ENCODE assay signal across 20 mouse cellular contexts in genomic region chr3:127889570-127889969, GRCm38 (mm10). TPM values are rescaled to one million over a fixed set of nuclear protein-coding genes. Genes with fewer than 3 reads are reported as not detected.
DNase-seq lines count a peak whose midpoint lies in the region; ATAC-seq and TF ChIP-seq lines count a peak whose summit lies in the region.
"Had no signal": no experiment of that assay in that cellular context is flagged by ENCODE, and none has a peak within 500 bp of the region (broad histone marks: within the 10 kb centered on the region; RNA-seq: fewer than 3 reads in every experiment).

No protein-coding gene starts in this region.

- H3K9ac ChIP-seq in kidney, embryonic 15.5 days: no peak overlapping the region
- H3K9ac ChIP-seq in liver, postnatal 0 days (replicated peaks): no peak overlapping the region; the same call in 1 of the 2 replicates
- H3K9ac ChIP-seq: embryonic facial prominence, embryonic 15.5 days; forebrain, embryonic 13.5 days; hindbrain, embryonic 14.5 days; limb, embryonic 13.5 days; neural tube, embryonic 12.5 days had no signal

- H3K4me3 ChIP-seq in kidney, embryonic 15.5 days (replicated peaks): no peak overlapping the region
- no peak overlapping the region for H3K4me3 ChIP-seq in liver, postnatal 0 days (ENCODE audit: low read depth, low read length)
- H3K4me3 ChIP-seq in limb, embryonic 10.5 days: no peak overlapping the region
- H3K4me3 ChIP-seq: embryonic facial prominence, embryonic 15.5 days; forebrain, embryonic 13.5 days; limb, embryonic 13.5 days; midbrain, embryonic 10.5 days; neural tube, embryonic 12.5 days had no signal

- no peaks in the 10 kb centered on the region for H3K36me3 ChIP-seq in kidney, embryonic 15.5 days
- peaks cover 13% of the 10 kb centered on the region for H3K36me3 ChIP-seq in liver, postnatal 0 days (replicated peaks; ENCODE audit: insufficient read depth, low read length)
- no peaks in the 10 kb centered on the region for H3K36me3 ChIP-seq in limb, embryonic 10.5 days
- H3K36me3 ChIP-seq: embryonic facial prominence, embryonic 15.5 days; limb, embryonic 13.5 days; midbrain, embryonic 10.5 days; neural tube, embryonic 12.5 days had no signal

- ATAC-seq in kidney, embryonic 15.5 days (replicated peaks; ENCODE audit: low FRiP score): peak; percentile 81; the same call in 1 of the 2 replicates
- ATAC-seq in erythroid progenitor cell, adult 5-6 weeks (replicated peaks; ENCODE audit: low FRiP score, poor library complexity, severe bottlenecking): peak; percentile 88
- ATAC-seq in liver, postnatal 0 days: peak; percentile 91
- ATAC-seq: forebrain, embryonic 13.5 days; intestine, postnatal 0 days; lung, postnatal 0 days had no signal

- H3K9me3 ChIP-seq in kidney, embryonic 15.5 days (replicated peaks): no peaks in the 10 kb centered on the region
- H3K9me3 ChIP-seq in liver, postnatal 0 days (ENCODE audit: low read length): no peaks in the 10 kb centered on the region
- H3K9me3 ChIP-seq in limb, embryonic 10.5 days (replicated peaks): no peaks in the 10 kb centered on the region
- H3K9me3 ChIP-seq: embryonic facial prominence, embryonic 15.5 days; forebrain, embryonic 13.5 days; limb, embryonic 13.5 days; midbrain, embryonic 10.5 days; neural tube, embryonic 12.5 days had no signal

- TF ChIP-seq CTCF in liver, postnatal 0 days (IDR thresholded peaks at IDR 0.05; ENCODE audit: low read depth): no peak

- H3K4me1 ChIP-seq in kidney, embryonic 15.5 days: no peaks in the 10 kb centered on the region
- H3K4me1 ChIP-seq in liver, postnatal 0 days (ENCODE audit: insufficient read depth): peaks cover 21% of the 10 kb centered on the region
- H3K4me1 ChIP-seq in limb, embryonic 10.5 days: no peaks in the 10 kb centered on the region
- H3K4me1 ChIP-seq: embryonic facial prominence, embryonic 15.5 days; midbrain, embryonic 10.5 days; neural tube, embryonic 12.5 days had no signal

- TF ChIP-seq EP300 in liver, postnatal 0 days (IDR thresholded peaks at IDR 0.05; ENCODE audit: low read depth): peak; percentile 100

- 71% methylated on average over 3 of the region's 3 CpGs for WGBS in kidney, embryonic 15.5 days
- WGBS in liver, postnatal 0 days (ENCODE audit: insufficient replicate concordance): 44% methylated on average over 3 of the region's 3 CpGs
- WGBS in limb, embryonic 10.5 days: 76% methylated on average over 3 of the region's 3 CpGs

- H3K27ac ChIP-seq in kidney, embryonic 15.5 days: no peak overlapping the region
- peak overlapping the region; percentile 63; the same call in 1 of the 2 replicates for H3K27ac ChIP-seq in liver, postnatal 0 days (ENCODE audit: low read depth)
- H3K27ac ChIP-seq in limb, embryonic 10.5 days: no peak overlapping the region
- H3K27ac ChIP-seq: embryonic facial prominence, embryonic 15.5 days; forebrain, embryonic 13.5 days; hindbrain, embryonic 14.5 days; limb, embryonic 13.5 days; midbrain, embryonic 10.5 days; neural tube, embryonic 12.5 days had no signal

- no peak for DNase-seq in kidney, postnatal 10 days
- peak; percentile 69 for DNase-seq in c-Kit-negative CD71-positive TER-119-positive erythroid progenitor cells, embryonic 14.5 days (ENCODE audit: low read depth, low spot score)
- peak; percentile 26 for DNase-seq in liver, postnatal 0 days
- no peak for DNase-seq in right cerebral cortex, postnatal 14 days
- DNase-seq in limb, embryonic 10.5 days (ENCODE audit: low spot score): no peak
- no peak for DNase-seq in right cerebral cortex, postnatal 10 days (ENCODE audit: low spot score in 2 of 2)
- DNase-seq: cerebellum, adult 8-10 months; embryo, embryonic 11 days; kidney, postnatal 25 days; layer of hippocampus, adult 9-11 months had no signal

- no peak overlapping the region for H3K4me2 ChIP-seq in kidney, embryonic 15.5 days
- H3K4me2 ChIP-seq in liver, postnatal 0 days (ENCODE audit: low read depth, low read length): peak overlapping the region; percentile 24; the same call in 1 of the 2 replicates
- H3K4me2 ChIP-seq: embryonic facial prominence, embryonic 15.5 days; forebrain, embryonic 13.5 days; hindbrain, embryonic 14.5 days; limb, embryonic 13.5 days; neural tube, embryonic 12.5 days had no signal

- H3K27me3 ChIP-seq in kidney, embryonic 15.5 days: peaks cover 16% of the 10 kb centered on the region
- H3K27me3 ChIP-seq in liver, postnatal 0 days (ENCODE audit: insufficient read depth, low read length): no peaks in the 10 kb centered on the region
- peaks cover 27% of the 10 kb centered on the region for H3K27me3 ChIP-seq in limb, embryonic 10.5 days (ENCODE audit: low read depth, poor library complexity, severe bottlenecking)
- H3K27me3 ChIP-seq: embryonic facial prominence, embryonic 15.5 days; neural tube, embryonic 12.5 days had no signal

RNA-seq across cellular contexts. Expression of gene Fam241a, which starts 6.6 kb away (rescaled TPM):
- 6.4 and 6.6 TPM in 2 replicates for polyA plus RNA-seq in kidney, embryonic 15.5 days (2015; fragmentation: Nextera tagmentation; extraction: Ambion mirVana)
- 146 and 187 TPM in 2 replicates for total RNA-seq in erythroid progenitor cell, adult 5-6 weeks (2015; ENCODE audit: low replicate concordance)
- total RNA-seq in erythroid progenitor cell, adult 5-6 weeks (2017; ENCODE audit: low replicate concordance): 81.7 and 106 TPM in 2 replicates
- 25.5 and 28.2 TPM in 2 replicates for polyA plus RNA-seq in liver, postnatal 0 days (2015; fragmentation: Nextera tagmentation; extraction: Ambion mirVana)
- polyA plus RNA-seq in limb, embryonic 10.5 days (2016; fragmentation: Nextera tagmentation; extraction: Ambion mirVana): 1.7 and 2.0 TPM in 2 replicates

RNA-seq across cellular contexts. Expression of gene Ap1ar, which starts 52.2 kb away (rescaled TPM):
- polyA plus RNA-seq in kidney, embryonic 15.5 days (2015; fragmentation: Nextera tagmentation; extraction: Ambion mirVana): 56.4 and 56.7 TPM in 2 replicates
- total RNA-seq in erythroid progenitor cell, adult 5-6 weeks (2015; ENCODE audit: low replicate concordance): 48.6 and 63.1 TPM in 2 replicates
- 33.2 and 45.6 TPM in 2 replicates for total RNA-seq in erythroid progenitor cell, adult 5-6 weeks (2017; ENCODE audit: low replicate concordance)
- polyA plus RNA-seq in liver, postnatal 0 days (2015; fragmentation: Nextera tagmentation; extraction: Ambion mirVana): 11.1 and 12.9 TPM in 2 replicates
- polyA plus RNA-seq in limb, embryonic 10.5 days (2016; fragmentation: Nextera tagmentation; extraction: Ambion mirVana): 59.9 and 67.6 TPM in 2 replicates

Comparison
In these comparisons a context has a peak if more than half of its experiments do, and no peak if none do; other contexts are left out.
1. DNase-seq: peak in c-Kit-negative CD71-positive TER-119-positive erythroid progenitor cells, embryonic 14.5 days (single experiment) and liver, postnatal 0 days (single experiment); none in kidney, postnatal 10 days (single experiment), right cerebral cortex, postnatal 14 days (single experiment), limb, embryonic 10.5 days (single experiment) and right cerebral cortex, postnatal 10 days (0 of 2).
2. Peak in every context shown above with its lines, with median percentiles within 50 percentile points of each other: ATAC-seq.